Mouse (Mus musculus) heart, postnatal 0 days (tissue): ENCODE results near the gene Chn2.

Source experiments
- CTCF ChIP-seq: IDR thresholded peaks from 2 replicates; pipeline ENCODE4 v1.5.1; 2016; ENCODE audit warnings: antibody characterized with exemption, control low read depth, low read depth
- EP300 ChIP-seq: IDR thresholded peaks from 2 replicates; pipeline ENCODE4 v1.6.1; 2016; ENCODE audit warnings: antibody characterized with exemption, low read depth

- TF ChIP-seq CTCF: no peak
- TF ChIP-seq EP300: no peak
Measured at GRCm38 (mm10) chr6:54130881-54131280, 91.5 kb downstream of the Chn2 start.
